Comparison of ENCODE assay signal across 17 mouse cellular contexts in genomic region chr11:26821091-26821490, GRCm38 (mm10).
"Had no signal": no experiment of that assay in that cellular context is flagged by ENCODE, and none has a peak within 500 bp of the region (broad histone marks: within the 10 kb centered on the region; RNA-seq: fewer than 3 reads in every experiment).

No protein-coding gene starts in this region.

- ATAC-seq: liver, embryonic 12.5 days; liver, postnatal 0 days; lung, postnatal 0 days; midbrain, embryonic 13.5 days; midbrain, embryonic 15.5 days; midbrain, embryonic 16.5 days had no signal

- DNase-seq: left cerebral cortex, postnatal 4 days; liver; liver, embryonic 13.5 days; liver, postnatal 0 days; lung, adult 18-20 months; lung, adult 2 months; lung, embryonic 14.5 days; lung, postnatal 10 days; lung, postnatal 14 days; lung, postnatal 36 days; lung, postnatal 4 days; midbrain, embryonic 14.5 days had no signal
